Mouse (Mus musculus) ES-CJ7 (cell line): ENCODE data around the gene Cstb.
A peak's percentile ranks its signal among the peaks of the same experiment; 100 is the strongest.

ENCODE experiments used
- DNase-seq: peaks from one replicate; pipeline ENCODE4 v3.0.0; 2011; ENCODE audit warnings: low read depth, low spot score

Gene Cstb

GRCm38 (mm10) chr10:78414936-78415335 is 10.5 kb upstream of the Cstb start:
- DNase-seq = peak; percentile 56

GRCm38 (mm10) chr10:78417888-78418287 is 7.6 kb upstream of the Cstb start:
- no peak for DNase-seq

GRCm38 (mm10) chr10:78418791-78419190 is 6.7 kb upstream of the Cstb start:
- DNase-seq = no peak

GRCm38 (mm10) chr10:78420929-78421328 is 4.5 kb upstream of the Cstb start:
- no peak for DNase-seq

- no peak for DNase-seq
Measured at GRCm38 (mm10) chr10:78422614-78423013, 2.9 kb upstream of the Cstb start.

- no peak for DNase-seq
Measured at GRCm38 (mm10) chr10:78426117-78426735, 757 bp downstream of the Cstb start.

- peak; percentile 66 for DNase-seq
Measured at GRCm38 (mm10) chr10:78428070-78428469, 2.6 kb downstream of the Cstb start.

- DNase-seq = no peak
Measured at GRCm38 (mm10) chr10:78429180-78429579, 3.7 kb downstream of the Cstb start.

- DNase-seq = no peak
Measured at GRCm38 (mm10) chr10:78429776-78430175, 4.3 kb downstream of the Cstb start.

- DNase-seq = peak; percentile 52
Measured at GRCm38 (mm10) chr10:78432853-78433252, 7.4 kb downstream of the Cstb start.

- DNase-seq = peak; percentile 63
Measured at GRCm38 (mm10) chr10:78438094-78438493, 12.6 kb downstream of the Cstb start.

GRCm38 (mm10) chr10:78439550-78439949 is 14.1 kb downstream of the Cstb start:
- DNase-seq = no peak

- no peak for DNase-seq
Measured at GRCm38 (mm10) chr10:78439990-78440389, 14.5 kb downstream of the Cstb start.

- peak; percentile 46 for DNase-seq
Measured at GRCm38 (mm10) chr10:78440812-78441211, 15.3 kb downstream of the Cstb start.

GRCm38 (mm10) chr10:78441606-78442005 is 16.1 kb downstream of the Cstb start:
- peak; percentile 91 for DNase-seq

- DNase-seq = no peak
Measured at GRCm38 (mm10) chr10:78442292-78442691, 16.8 kb downstream of the Cstb start.

GRCm38 (mm10) chr10:78446195-78446594 is 20.7 kb downstream of the Cstb start:
- DNase-seq = no peak

- DNase-seq = no peak
Measured at GRCm38 (mm10) chr10:78447396-78447795, 21.9 kb downstream of the Cstb start.

GRCm38 (mm10) chr10:78450761-78451160 is 25.3 kb downstream of the Cstb start:
- no peak for DNase-seq

- DNase-seq = no peak
Measured at GRCm38 (mm10) chr10:78452641-78453040, 27.2 kb downstream of the Cstb start.

- DNase-seq = no peak
Measured at GRCm38 (mm10) chr10:78456696-78457095, 31.2 kb downstream of the Cstb start.

GRCm38 (mm10) chr10:78457495-78458347 is 32.3 kb downstream of the Cstb start:
- DNase-seq = peak; percentile 30
